Mouse (Mus musculus) brain, embryonic 14.5 days (tissue): ENCODE data around the gene Cilp.

Source experiments
- CTCF ChIP-seq: fragments of 200-500 bp; IDR thresholded peaks from 2 replicates; pipeline ENCODE4 v1.5.1; 2012; ENCODE audit warnings: inconsistent platforms, mild to moderate bottlenecking, moderate library complexity, borderline replicate concordance; ENCODE audit not compliant: insufficient read depth, insufficient read length; ENCODE audit errors: extremely low read depth
- POLR2A ChIP-seq: fragments of 200-500 bp; IDR thresholded peaks from 2 replicates; pipeline ENCODE4 v1.6.1; 2012; ENCODE audit warnings: mild to moderate bottlenecking, inconsistent platforms, borderline replicate concordance; ENCODE audit not compliant: poor library complexity, insufficient read depth, insufficient read length, severe bottlenecking; ENCODE audit errors: extremely low read depth

DNA sequence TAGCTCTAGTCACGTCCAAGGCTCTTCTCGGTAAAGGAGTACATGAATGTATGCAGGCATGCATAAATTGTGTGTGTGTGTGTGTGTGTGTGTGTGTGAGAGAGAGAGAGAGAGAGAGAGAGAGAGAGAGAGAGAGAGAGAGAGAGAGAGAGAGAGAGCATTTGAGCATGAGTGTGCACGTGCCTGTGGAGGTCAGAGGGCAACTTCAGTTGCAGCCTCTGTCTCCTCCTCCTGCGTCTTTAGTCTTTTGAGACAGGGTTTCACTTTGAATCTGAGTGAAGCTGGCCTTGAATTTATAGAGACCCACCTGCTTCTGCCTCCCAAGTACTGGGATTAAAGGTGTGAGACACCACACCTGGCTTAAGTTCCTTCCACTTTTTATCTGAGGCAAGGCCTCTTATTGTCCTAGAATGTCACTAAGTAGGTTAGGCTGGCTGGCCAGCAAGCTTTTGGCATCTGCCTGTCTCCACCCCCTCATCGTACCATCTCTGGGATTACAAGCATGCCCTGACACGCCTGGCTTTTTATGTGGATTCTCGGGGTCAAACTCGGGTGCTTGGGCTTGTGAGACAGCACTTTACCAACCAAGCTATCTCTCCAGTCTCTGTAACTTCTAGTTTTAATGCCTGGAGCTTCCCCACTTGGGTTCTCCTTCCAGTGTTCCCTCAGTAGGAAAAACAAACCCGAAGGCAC is 7.6 kb upstream of the Cilp start:
- no peak for TF ChIP-seq CTCF
- TF ChIP-seq POLR2A = no peak
